Mouse (Mus musculus) lung, postnatal 25 days (tissue): ENCODE results near the gene Cyp4f13.

Experiments
- DNase-seq: peaks from one replicate; pipeline ENCODE4 v3.0.0; 2022; ENCODE audit warnings: low spot score

Gene Cyp4f13

DNA sequence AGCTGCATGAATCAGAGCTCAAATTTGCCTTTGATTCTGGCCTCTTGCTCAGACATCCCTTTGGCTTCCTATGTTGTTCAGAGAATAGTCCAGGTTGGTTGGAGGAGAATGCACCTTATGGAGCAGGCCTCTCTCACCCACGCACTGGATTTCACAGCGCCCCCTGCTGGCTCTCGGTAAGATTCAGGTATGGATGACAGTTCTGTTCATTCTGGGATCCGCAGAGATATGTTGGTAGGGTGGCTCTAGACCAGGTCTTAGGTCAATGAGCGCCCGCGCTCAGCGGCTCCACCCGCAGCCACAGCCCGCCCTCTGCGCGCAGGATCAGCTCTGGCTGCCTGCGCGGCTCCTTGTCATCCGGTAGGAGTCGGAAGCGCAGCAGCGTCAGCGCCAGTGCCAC is 42.0 kb downstream of the Cyp4f13 start:
- DNase-seq, result peak; percentile 37

DNA sequence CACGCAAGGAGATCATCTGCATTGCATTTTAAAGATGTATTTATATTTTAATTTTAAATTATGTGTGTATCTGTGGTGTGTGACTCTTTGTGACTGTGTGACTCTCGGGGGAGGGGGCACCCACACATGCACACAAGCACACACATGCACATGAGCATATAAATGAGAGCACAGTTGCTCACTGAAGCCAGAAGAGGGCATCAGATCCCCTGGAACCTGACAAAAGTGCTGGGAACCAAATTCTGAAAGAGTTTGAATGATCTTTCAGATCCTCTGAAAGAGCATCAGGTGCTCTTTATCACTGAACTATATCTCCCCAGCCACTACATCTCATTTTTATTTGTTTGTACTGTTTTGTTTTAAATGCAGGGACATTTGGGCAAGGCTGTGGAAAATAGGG is 42.8 kb downstream of the Cyp4f13 start:
- DNase-seq, result no peak

DNA sequence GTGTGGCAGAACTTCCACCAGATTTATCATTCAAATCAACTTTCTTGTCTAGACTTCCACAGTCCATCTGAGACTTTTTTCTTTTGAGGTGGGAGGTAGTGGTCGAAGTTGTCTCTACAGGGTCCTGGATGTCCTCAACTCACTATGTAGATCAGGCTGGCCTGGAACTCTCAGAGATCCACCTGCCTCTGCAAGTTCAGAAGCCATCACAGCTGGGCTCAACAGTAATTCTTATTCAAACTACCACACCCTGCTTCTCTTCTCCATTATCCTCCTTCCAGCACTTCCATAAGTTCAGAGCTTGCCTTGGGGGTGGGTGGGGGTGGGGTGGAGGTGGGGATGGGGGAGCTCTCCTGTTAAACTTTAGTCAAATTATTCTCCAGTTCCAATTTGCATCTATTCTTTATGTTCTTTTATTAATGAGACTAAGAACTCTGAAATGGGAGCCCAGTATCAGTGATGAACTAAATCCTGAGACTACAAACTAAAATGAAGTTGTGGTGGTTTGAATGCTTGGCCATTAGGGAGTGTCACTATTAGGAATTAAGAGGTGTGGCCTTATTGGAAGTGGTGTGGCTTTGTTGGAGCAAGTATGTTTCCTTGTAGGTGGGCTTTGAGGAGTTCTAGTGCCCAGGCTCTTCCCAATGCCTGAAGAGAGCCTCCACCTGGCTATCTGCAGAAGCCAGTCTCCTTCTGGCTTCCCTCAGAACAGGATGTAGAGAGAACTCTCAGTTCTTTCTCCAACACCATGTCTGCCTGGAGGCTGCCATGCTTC is 45.3 kb downstream of the Cyp4f13 start:
- no peak for DNase-seq

DNA sequence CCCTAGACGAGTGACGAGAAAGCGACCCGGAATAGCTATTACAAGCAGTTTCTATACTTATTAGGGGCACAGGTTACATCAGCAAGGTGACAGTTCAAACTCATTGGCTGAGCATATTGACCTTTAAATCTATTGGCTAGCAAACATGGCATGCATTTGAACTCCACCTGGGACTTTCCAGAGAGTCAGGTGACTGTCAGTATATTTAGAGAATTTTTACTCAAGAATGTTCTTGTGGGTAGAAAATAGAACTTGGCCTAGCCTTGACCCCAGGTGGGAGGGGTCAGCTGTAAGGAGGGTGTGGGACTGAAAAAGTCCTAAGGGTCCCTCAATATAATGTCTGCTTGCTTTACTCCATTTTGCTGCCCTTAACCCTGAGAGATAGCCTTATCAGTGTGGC is 51.8 kb downstream of the Cyp4f13 start:
- no peak for DNase-seq

DNA sequence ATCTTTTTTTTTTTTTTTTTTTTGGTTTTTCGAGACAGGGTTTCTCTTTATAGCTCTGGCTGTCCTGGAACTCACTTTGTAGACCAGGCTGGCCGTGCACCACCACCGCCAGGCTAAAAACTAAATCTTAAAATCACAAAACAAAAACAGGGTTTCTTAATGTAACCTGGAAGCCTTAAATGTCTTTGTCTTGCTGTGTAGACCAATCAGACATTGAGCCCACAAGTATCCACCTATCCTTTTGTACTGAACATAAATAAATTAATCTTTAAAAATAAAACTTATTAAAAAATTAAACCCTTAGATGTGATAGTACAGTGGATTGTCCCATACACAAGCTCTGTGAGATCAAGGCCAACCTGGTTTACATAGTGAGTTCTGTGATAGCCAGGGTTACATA is 53.3 kb downstream of the Cyp4f13 start:
- DNase-seq, result no peak

DNA sequence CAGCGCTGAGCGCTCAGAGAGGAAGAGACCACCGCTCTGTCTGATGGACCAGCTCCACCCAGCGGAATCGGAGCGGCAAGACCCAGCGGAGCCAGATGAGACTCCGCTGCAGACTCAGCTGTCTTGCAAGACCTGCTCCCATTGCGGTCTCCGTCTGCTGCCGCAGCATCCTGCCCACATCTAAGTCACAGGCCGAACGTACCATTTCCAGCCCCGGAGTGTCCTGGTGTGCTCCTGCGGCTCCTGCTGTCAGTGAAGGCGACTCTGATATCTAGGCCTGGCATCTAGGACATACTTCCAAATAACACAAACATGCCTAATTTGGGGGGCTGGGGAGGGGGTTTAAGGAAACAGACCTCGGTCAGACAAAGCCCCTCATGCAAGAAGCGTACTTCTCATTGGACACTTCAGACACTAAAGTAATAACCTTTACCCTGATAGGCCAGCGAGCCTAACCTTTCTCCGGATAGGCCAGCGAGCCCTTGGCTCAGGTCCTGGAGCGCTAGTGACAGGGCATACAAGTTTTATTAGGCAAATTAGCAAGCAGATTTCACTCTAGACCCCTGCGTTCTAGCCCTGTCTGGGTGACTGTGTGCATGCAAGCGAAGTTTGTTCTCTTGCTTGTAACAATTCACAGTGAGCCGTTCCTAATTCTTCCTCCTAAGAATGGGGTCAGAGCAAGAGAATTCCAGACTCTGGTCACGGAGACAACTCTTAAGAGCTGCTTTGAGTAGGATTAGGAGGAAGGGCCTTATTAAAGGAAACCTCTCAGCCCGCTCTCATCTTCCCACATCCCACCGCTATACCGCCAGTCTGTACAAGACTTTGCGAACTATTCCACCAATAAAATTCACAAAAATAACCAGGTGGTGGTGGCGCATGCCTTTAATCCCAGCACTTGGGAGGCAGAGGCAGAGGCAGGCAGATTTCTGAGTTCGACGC is 55.7 kb downstream of the Cyp4f13 start, which contains the start of gene Zfp870:
Zfp870 (minus strand) TSS at position 404 of the 942 bp plus-strand sequence.
- peak; percentile 95 for DNase-seq

DNA sequence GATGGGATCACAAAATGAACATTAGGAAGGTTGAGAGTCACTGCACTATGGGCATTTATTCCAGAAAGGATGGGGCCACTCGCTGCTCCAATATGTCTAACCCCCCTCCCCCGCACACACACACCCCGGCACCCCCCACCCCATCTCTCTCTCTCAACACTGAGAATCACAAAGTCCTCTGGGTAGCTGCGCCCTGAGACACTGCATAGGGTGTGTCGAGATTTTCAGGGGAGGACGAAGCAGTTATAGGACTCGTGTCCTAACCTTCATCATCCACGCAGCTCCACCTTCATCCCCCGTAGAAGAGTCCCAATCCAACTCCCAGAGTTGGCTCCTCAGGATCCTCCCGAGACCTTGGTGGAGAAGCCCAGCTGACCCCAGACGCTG is 56.4 kb downstream of the Cyp4f13 start:
- no peak for DNase-seq

DNA sequence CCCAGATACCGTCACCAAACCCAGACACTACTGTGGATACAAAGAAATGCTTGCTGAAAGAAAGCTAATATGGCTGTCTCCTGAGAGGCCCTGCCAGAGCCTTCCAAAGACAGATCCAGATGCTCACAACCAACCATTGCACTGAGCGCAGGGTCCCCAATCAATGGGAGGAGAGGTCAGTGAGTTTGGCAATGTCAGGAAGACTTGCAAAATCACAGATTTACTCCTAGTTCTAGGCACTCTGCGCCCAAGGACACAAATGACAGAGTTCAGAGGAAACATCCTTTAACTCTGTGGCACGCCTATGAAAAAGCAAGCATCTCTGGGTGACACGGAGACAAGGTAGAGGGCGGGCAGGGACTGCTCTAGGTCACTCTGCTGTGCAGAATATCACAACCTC is 57.6 kb downstream of the Cyp4f13 start:
- DNase-seq, result no peak

DNA sequence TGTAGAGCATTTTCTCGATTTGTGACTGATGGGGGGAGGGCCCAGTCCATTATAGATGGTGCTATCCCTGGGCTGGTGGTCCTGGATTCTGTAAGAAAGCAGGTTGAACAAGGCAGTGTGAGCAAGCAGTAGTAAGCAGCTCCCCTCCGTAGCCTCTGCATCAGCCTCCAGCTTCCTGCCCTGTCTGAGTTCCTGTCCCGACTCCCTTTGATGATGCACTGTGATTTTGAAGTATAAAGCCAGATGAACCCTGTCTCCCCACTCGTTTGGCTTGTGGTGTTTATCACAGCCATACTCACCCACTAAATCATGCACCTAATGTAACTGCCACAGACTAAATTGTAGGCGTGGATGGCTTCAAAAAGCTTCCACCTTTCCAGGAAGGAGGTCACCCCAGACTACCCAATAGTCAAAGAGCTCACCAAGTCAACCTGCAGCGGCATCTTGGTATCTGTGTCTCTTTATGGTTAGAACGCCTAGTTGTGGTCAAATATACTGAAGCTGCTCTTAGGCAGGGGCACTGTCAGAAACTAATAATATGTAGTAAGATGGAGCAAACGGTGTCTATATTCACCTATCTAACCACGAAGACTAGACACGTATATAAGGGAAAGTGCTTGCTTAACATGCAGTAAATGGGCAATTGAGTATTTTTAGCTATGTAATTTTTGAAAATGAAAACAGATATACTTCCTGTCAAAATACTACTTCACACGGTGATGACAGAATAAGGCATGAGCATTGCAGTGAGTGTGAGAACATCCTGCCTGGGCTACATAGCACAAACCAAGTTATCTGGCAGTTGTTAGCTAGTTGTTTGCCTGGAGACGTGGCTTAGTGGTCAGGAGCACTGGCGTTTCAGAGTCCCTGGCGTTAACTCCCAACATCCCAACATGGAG is 66.6 kb downstream of the Cyp4f13 start:
- DNase-seq, result no peak

DNA sequence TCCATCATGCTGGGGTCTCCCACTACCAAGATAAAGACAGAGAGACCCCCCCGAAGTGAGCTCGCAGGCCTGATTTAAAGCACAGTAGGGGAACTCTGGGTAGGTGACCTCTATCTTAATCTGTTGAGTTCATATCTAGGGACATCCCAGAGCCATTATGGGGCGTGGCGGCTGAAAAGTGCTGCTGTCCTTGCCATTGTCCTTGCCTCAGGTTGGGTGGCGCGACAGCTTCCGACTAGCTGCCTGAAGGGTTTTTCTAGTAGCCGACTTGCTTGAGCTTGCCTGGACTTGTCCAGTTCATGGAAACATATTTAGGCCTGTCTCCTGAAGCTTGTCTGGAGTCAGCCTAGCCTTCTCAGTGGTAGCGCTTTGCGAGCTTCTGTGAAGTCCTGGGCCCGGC is 68.4 kb downstream of the Cyp4f13 start:
- DNase-seq, result no peak

DNA sequence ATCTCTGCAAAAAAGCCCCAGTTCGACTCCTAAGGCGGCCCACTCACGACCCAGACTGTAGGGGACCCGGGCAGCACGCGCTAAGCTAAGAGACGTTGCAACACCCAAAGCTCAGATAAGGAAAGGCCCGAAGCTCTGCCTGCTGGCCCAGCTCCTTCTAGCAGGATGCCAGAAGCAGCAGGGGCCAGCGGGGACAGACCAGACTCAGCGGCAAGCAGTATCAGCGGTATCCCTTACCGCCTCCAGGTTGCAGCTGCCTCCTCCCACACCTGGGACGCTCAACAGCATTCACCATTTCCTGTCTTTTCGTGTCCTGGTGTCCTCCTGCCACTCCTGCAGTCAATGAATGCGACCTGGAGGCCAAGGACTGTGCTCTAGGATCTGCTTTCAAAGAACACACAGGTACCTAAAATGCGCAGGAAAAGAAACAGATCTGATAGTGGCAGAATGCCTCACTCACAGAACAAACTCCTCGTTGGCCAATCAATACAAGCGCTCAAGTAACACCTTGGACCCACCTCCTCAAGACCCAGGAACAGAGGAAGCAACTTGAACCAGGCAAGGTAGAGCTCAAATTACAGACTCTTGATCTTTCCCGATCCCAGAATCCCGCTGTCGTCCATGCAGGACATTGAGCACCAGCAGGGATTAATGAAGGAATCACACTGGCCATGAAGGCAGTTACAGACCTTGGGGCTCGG is 69.6 kb downstream of the Cyp4f13 start:
- no peak for DNase-seq
